Mouse (Mus musculus) embryonic facial prominence, embryonic 13.5 days (tissue): ENCODE measurements around the gene Ptf1a. TPM values are rescaled to one million over a fixed set of nuclear protein-coding genes. Genes with fewer than 3 reads are reported as not detected.

Experiments
- ATAC-seq: fragments of 200-750 bp; cut with Nextera tagmentation; 2 replicates; pipeline ENCODE4 v1.8.0; 2017; ENCODE audit warnings: low read depth; ENCODE audit not compliant: insufficient number of reproducible peaks, insufficient read depth, low FRiP score, low TSS enrichment
- H3K27ac ChIP-seq: fragments of 300-500 bp; sonication (generic); 2 replicates; pipeline ENCODE4 v1.5.1; 2015; ENCODE audit warnings: moderate library complexity, mild to moderate bottlenecking, inconsistent platforms
- H3K27me3 ChIP-seq: fragments of 300-500 bp; sonication (generic); 2 replicates; pipeline ENCODE4 v1.6.1; 2015; ENCODE audit warnings: mild to moderate bottlenecking, inconsistent platforms
- H3K36me3 ChIP-seq: fragments of 300-500 bp; sonication (generic); 2 replicates; pipeline ENCODE4 v1.6.1; 2015; ENCODE audit warnings: mild to moderate bottlenecking, inconsistent platforms
- H3K4me1 ChIP-seq: fragments of 300-500 bp; sonication (generic); 2 replicates; pipeline ENCODE4 v1.6.1; 2015; ENCODE audit warnings: inconsistent platforms
- H3K4me2 ChIP-seq: fragments of 300-500 bp; sonication (generic); 2 replicates; pipeline ENCODE4 v1.6.1; 2015; ENCODE audit warnings: moderate library complexity, mild to moderate bottlenecking, inconsistent platforms
- H3K4me3 ChIP-seq: fragments of 300-500 bp; sonication (generic); 2 replicates; pipeline ENCODE4 v1.5.1; 2015; ENCODE audit warnings: mild to moderate bottlenecking, inconsistent platforms
- H3K9ac ChIP-seq: fragments of 300-500 bp; sonication (generic); 2 replicates; pipeline ENCODE4 v1.6.1; 2015; ENCODE audit warnings: mild to moderate bottlenecking, inconsistent platforms
- H3K9me3 ChIP-seq: fragments of 300-500 bp; sonication (generic); 2 replicates; pipeline ENCODE4 v1.6.1; 2016; ENCODE audit warnings: inconsistent platforms
- WGBS: fragments of 180-500 bp; shearing (Covaris S2); methylation state at CpG from one replicate; pipeline ENCODE4 v1.1.7; 2015; ENCODE audit warnings: mixed read lengths; 5-methylcytosine and 5-hydroxymethylcytosine counted together
- polyA plus RNA-seq: library from polyadenylated mRNA; unstranded; fragments of >200 nt; fragmentation: Nextera tagmentation; extraction: Ambion mirVana; gene quantifications from 2 replicates; pipeline ENCODE4 v1.2.1, GENCODE M21; 2015

The Ptf1a gene
- not detected in 2 replicates for polyA plus RNA-seq

GRCm38 (mm10) chr2:19444931-19445831, at the start of gene Ptf1a:
Gene Ptf1a, plus strand, starts transcription at chr2:19445663.
- H3K9me3 ChIP-seq, result no peaks in the 10 kb centered on the region
- peak; percentile 43; the same call in 1 of the 2 replicates for ATAC-seq
- under 1% methylated on average over 53 of the region's 53 CpGs for WGBS

GRCm38 (mm10) chr2:19405409-19405808, 40.1 kb upstream of the Ptf1a start:
- no peak overlapping the region for H3K9ac ChIP-seq
- no peak for ATAC-seq
- WGBS, result 76% methylated on average over 5 of the region's 5 CpGs

More at GRCm38 (mm10) chr2:19444931-19445831, at the start of gene Ptf1a:
- peak within 1 kb of the TSS; percentile 38 for H3K4me3 ChIP-seq
- peaks cover 98% of the 10 kb centered on the region for H3K27me3 ChIP-seq
- peak within 1 kb of the TSS; percentile 62 for H3K4me2 ChIP-seq
- no peaks in the 10 kb centered on the region for H3K36me3 ChIP-seq
- H3K9ac ChIP-seq, result no peak within 1 kb of the TSS
- peaks cover 23% of the 10 kb centered on the region for H3K4me1 ChIP-seq
- H3K27ac ChIP-seq, result no peak within 1 kb of the TSS

GRCm38 (mm10) chr2:19406531-19406930, 38.9 kb upstream of the Ptf1a start:
- H3K4me2 ChIP-seq, result no peak overlapping the region
- 25% methylated on average over 3 of the region's 3 CpGs for WGBS
- no peak for ATAC-seq

More at GRCm38 (mm10) chr2:19405409-19405808, 40.1 kb upstream of the Ptf1a start:
- Histone ChIP-seq H3K9me3 (no peaks in the 10 kb centered on the region), H3K4me1 (peaks cover 12% of the 10 kb centered on the region), H3K36me3 (no peaks in the 10 kb centered on the region), H3K4me2 (no peak overlapping the region), H3K27ac (no peak overlapping the region), H3K27me3 (no peaks in the 10 kb centered on the region), H3K4me3 (no peak overlapping the region)

GRCm38 (mm10) chr2:19414222-19414965, 31.1 kb upstream of the Ptf1a start:
- Histone ChIP-seq H3K36me3 (no peaks in the 10 kb centered on the region), H3K27ac (no peak overlapping the region), H3K27me3 (peaks cover 21% of the 10 kb centered on the region), H3K4me3 (peak overlapping the region; percentile 26), H3K9ac (peak overlapping the region; percentile 44; the same call in 1 of the 2 replicates), H3K4me2 (peak overlapping the region; percentile 54), H3K9me3 (no peaks in the 10 kb centered on the region), H3K4me1 (no peaks in the 10 kb centered on the region)
- no peak for ATAC-seq
- WGBS, result 19% methylated on average over 19 of the region's 19 CpGs

More at GRCm38 (mm10) chr2:19406531-19406930, 38.9 kb upstream of the Ptf1a start:
- Histone ChIP-seq H3K27ac (no peak overlapping the region), H3K27me3 (no peaks in the 10 kb centered on the region), H3K9ac (no peak overlapping the region), H3K36me3 (no peaks in the 10 kb centered on the region), H3K4me3 (no peak overlapping the region), H3K9me3 (no peaks in the 10 kb centered on the region), H3K4me1 (peaks cover 12% of the 10 kb centered on the region)

GRCm38 (mm10) chr2:19415063-19415521, 30.4 kb upstream of the Ptf1a start:
- Histone ChIP-seq H3K4me2 (peak overlapping the region; percentile 54), H3K27me3 (peaks cover 25% of the 10 kb centered on the region), H3K27ac (no peak overlapping the region), H3K36me3 (no peaks in the 10 kb centered on the region), H3K4me1 (no peaks in the 10 kb centered on the region), H3K4me3 (peak overlapping the region; percentile 26), H3K9me3 (no peaks in the 10 kb centered on the region), H3K9ac (peak overlapping the region; percentile 44; the same call in 1 of the 2 replicates)
- ATAC-seq, result no peak
- 4% methylated on average over 6 of the region's 6 CpGs for WGBS

- Histone ChIP-seq H3K27me3 (peaks cover 25% of the 10 kb centered on the region), H3K27ac (no peak overlapping the region), H3K4me3 (no peak overlapping the region), H3K4me1 (no peaks in the 10 kb centered on the region), H3K36me3 (no peaks in the 10 kb centered on the region), H3K9ac (no peak overlapping the region), H3K4me2 (no peak overlapping the region), H3K9me3 (no peaks in the 10 kb centered on the region)
- 63% methylated on average over 6 of the region's 6 CpGs for WGBS
- no peak for ATAC-seq
These were observed 29.4 kb upstream of the Ptf1a start for GRCm38 (mm10) chr2:19416066-19416465.

GRCm38 (mm10) chr2:19419686-19420345, 25.6 kb upstream of the Ptf1a start:
- peaks cover 57% of the 10 kb centered on the region for H3K27me3 ChIP-seq
- 79% methylated on average over 1 of the region's 1 CpGs for WGBS

GRCm38 (mm10) chr2:19422226-19422625, 23.2 kb upstream of the Ptf1a start:
- Histone ChIP-seq H3K4me3 (no peak overlapping the region), H3K9me3 (no peaks in the 10 kb centered on the region), H3K9ac (no peak overlapping the region), H3K36me3 (no peaks in the 10 kb centered on the region), H3K27me3 (peaks cover 63% of the 10 kb centered on the region), H3K27ac (no peak overlapping the region), H3K4me1 (no peaks in the 10 kb centered on the region), H3K4me2 (no peak overlapping the region)
- ATAC-seq, result no peak

More at GRCm38 (mm10) chr2:19419686-19420345, 25.6 kb upstream of the Ptf1a start:
- H3K9ac ChIP-seq, result no peak overlapping the region
- H3K4me1 ChIP-seq, result no peaks in the 10 kb centered on the region
- no peak overlapping the region for H3K27ac ChIP-seq
- no peak overlapping the region for H3K4me2 ChIP-seq
- ATAC-seq, result no peak
- H3K36me3 ChIP-seq, result no peaks in the 10 kb centered on the region
- no peaks in the 10 kb centered on the region for H3K9me3 ChIP-seq
- H3K4me3 ChIP-seq, result no peak overlapping the region

- no peaks in the 10 kb centered on the region for H3K36me3 ChIP-seq
- peaks cover 64% of the 10 kb centered on the region for H3K27me3 ChIP-seq
- H3K9me3 ChIP-seq, result no peaks in the 10 kb centered on the region
- no peak overlapping the region for H3K9ac ChIP-seq
- H3K4me3 ChIP-seq, result no peak overlapping the region
- WGBS, result 71% methylated on average over 6 of the region's 6 CpGs
- no peak for ATAC-seq
- no peak overlapping the region for H3K4me2 ChIP-seq
- no peaks in the 10 kb centered on the region for H3K4me1 ChIP-seq
- H3K27ac ChIP-seq, result no peak overlapping the region
These were observed 22.4 kb upstream of the Ptf1a start for GRCm38 (mm10) chr2:19423086-19423485.

GRCm38 (mm10) chr2:19429031-19429430, 16.4 kb upstream of the Ptf1a start:
- Histone ChIP-seq H3K9ac (no peak overlapping the region), H3K36me3 (no peaks in the 10 kb centered on the region), H3K27me3 (peaks cover 93% of the 10 kb centered on the region), H3K27ac (no peak overlapping the region), H3K4me1 (peaks cover 20% of the 10 kb centered on the region), H3K9me3 (no peaks in the 10 kb centered on the region), H3K4me2 (no peak overlapping the region), H3K4me3 (no peak overlapping the region)
- no peak for ATAC-seq
- 2% methylated on average over 10 of the region's 10 CpGs for WGBS
